Mouse (Mus musculus) heart, embryonic 13.5 days (tissue): Measurements from ENCODE around the gene Hist2h2ab. TPM values are rescaled to one million over a fixed set of nuclear protein-coding genes. Genes with fewer than 3 reads are reported as not detected.
A peak's percentile ranks its signal among the peaks of the same experiment; 100 is the strongest.
"Not testable (repeated sequence)": the region's sequence is repeated elsewhere in the genome, so short reads cannot be mapped to it uniquely, and the experiment has no call there.

ENCODE experiments used
- ATAC-seq: fragments of 200-750 bp; cut with Nextera tagmentation; 2 replicates; pipeline ENCODE4 v1.8.0; 2017; ENCODE audit warnings: moderate TSS enrichment; ENCODE audit not compliant: insufficient number of reproducible peaks, low FRiP score, low TSS enrichment; ENCODE audit errors: extremely low read depth
- H3K27ac ChIP-seq: fragments of 300-500 bp; sonication (generic); replicated peaks from 2 replicates; pipeline ENCODE4 v1.5.1; 2015; ENCODE audit warnings: moderate library complexity, mild to moderate bottlenecking, inconsistent platforms
- H3K27me3 ChIP-seq: fragments of 300-500 bp; sonication (generic); replicated peaks from 2 replicates; pipeline ENCODE4 v1.6.1; 2015; ENCODE audit warnings: mild to moderate bottlenecking, inconsistent platforms
- H3K36me3 ChIP-seq: fragments of 300-500 bp; sonication (generic); 2 replicates; pipeline ENCODE4 v1.6.1; 2015; ENCODE audit warnings: mild to moderate bottlenecking, inconsistent platforms
- H3K4me1 ChIP-seq: fragments of 300-500 bp; sonication (generic); 2 replicates; pipeline ENCODE4 v1.6.1; 2015; ENCODE audit warnings: inconsistent platforms
- H3K4me2 ChIP-seq: fragments of 300-500 bp; sonication (generic); 2 replicates; pipeline ENCODE4 v1.6.1; 2015; ENCODE audit warnings: inconsistent platforms, mild to moderate bottlenecking, moderate library complexity
- H3K4me3 ChIP-seq: fragments of 300-500 bp; sonication (generic); 2 replicates; pipeline ENCODE4 v1.5.1; 2015; ENCODE audit warnings: moderate library complexity, mild to moderate bottlenecking, inconsistent platforms
- H3K9ac ChIP-seq: fragments of 300-500 bp; sonication (generic); 2 replicates; pipeline ENCODE4 v1.6.1; 2015; ENCODE audit warnings: inconsistent platforms, mild to moderate bottlenecking, moderate library complexity
- H3K9me3 ChIP-seq: fragments of 300-500 bp; sonication (generic); 2 replicates; pipeline ENCODE4 v1.6.1; 2016; ENCODE audit warnings: inconsistent platforms
- WGBS: fragments of 180-500 bp; shearing (Covaris S2); methylation state at CpG from one replicate; pipeline ENCODE4 v1.1.7; 2015; ENCODE audit warnings: mixed read lengths; 5-methylcytosine and 5-hydroxymethylcytosine counted together
- polyA plus RNA-seq: library from polyadenylated mRNA; unstranded; fragments of >200 nt; fragmentation: Nextera tagmentation; extraction: Ambion mirVana; gene quantifications from 2 replicates; pipeline ENCODE4 v1.2.1, GENCODE M21; 2015

Gene Hist2h2ab
- polyA plus RNA-seq, 1 experiment from 2014 or later: not detected

GRCm38 (mm10) chr3:96199731-96200130 is 19.9 kb upstream of the Hist2h2ab start:
- H3K27me3 ChIP-seq: no peaks in the 10 kb centered on the region
- no peak for ATAC-seq
- 34% methylated on average over 2 of the region's 2 CpGs for WGBS
- H3K4me3 ChIP-seq: no peak overlapping the region
- H3K36me3 ChIP-seq: peaks cover 14% of the 10 kb centered on the region
- peaks cover 15% of the 10 kb centered on the region for H3K4me1 ChIP-seq
- no peak overlapping the region for H3K9ac ChIP-seq
- no peaks in the 10 kb centered on the region for H3K9me3 ChIP-seq
- no peak overlapping the region for H3K4me2 ChIP-seq
- H3K27ac ChIP-seq: no peak overlapping the region

GRCm38 (mm10) chr3:96207819-96208218 is 11.8 kb upstream of the Hist2h2ab start:
- H3K36me3 ChIP-seq: no peaks in the 10 kb centered on the region
- no peak for ATAC-seq
- no peak overlapping the region for H3K4me3 ChIP-seq
- H3K9me3 ChIP-seq: no peaks in the 10 kb centered on the region
- no peak overlapping the region for H3K4me2 ChIP-seq
- no peak overlapping the region for H3K27ac ChIP-seq
- 78% methylated on average over 3 of the region's 3 CpGs for WGBS
- H3K4me1 ChIP-seq: peaks cover 4% of the 10 kb centered on the region; the same call in 1 of the 2 replicates
- no peaks in the 10 kb centered on the region; the same call in 1 of the 2 replicates for H3K27me3 ChIP-seq
- no peak overlapping the region for H3K9ac ChIP-seq

- H3K4me1 ChIP-seq: peaks cover 4% of the 10 kb centered on the region; the same call in 1 of the 2 replicates
- ATAC-seq: no peak
- 16% methylated on average over 15 of the region's 15 CpGs for WGBS
- 0 out of 2 replicates have a peak overlapping the region, but pooled peaks have one; percentile 33 for H3K9ac ChIP-seq
- H3K27me3 ChIP-seq: no peaks in the 10 kb centered on the region; the same call in 1 of the 2 replicates
- no peak overlapping the region for H3K4me2 ChIP-seq
- no peaks in the 10 kb centered on the region for H3K9me3 ChIP-seq
- no peak overlapping the region for H3K27ac ChIP-seq
- no peaks in the 10 kb centered on the region for H3K36me3 ChIP-seq
- no peak overlapping the region for H3K4me3 ChIP-seq
These were observed 10.4 kb upstream of the Hist2h2ab start for GRCm38 (mm10) chr3:96209242-96209641.

GRCm38 (mm10) chr3:96219191-96219641 is 449 bp upstream of the Hist2h2ab start:
- ATAC-seq: peak; percentile 33; the same call in 1 of the 2 replicates
- no peaks in the 10 kb centered on the region for H3K27me3 ChIP-seq
- H3K4me2 ChIP-seq: peak overlapping the region; percentile 82
- peak overlapping the region; percentile 98 for H3K27ac ChIP-seq
- no peaks in the 10 kb centered on the region for H3K36me3 ChIP-seq
- peak overlapping the region; percentile 74 for H3K4me3 ChIP-seq
- no peaks in the 10 kb centered on the region for H3K9me3 ChIP-seq
- H3K4me1 ChIP-seq: peaks cover 34% of the 10 kb centered on the region
- under 1% methylated on average over 12 of the region's 12 CpGs for WGBS
- peak overlapping the region; percentile 89 for H3K9ac ChIP-seq

GRCm38 (mm10) chr3:96220131-96220764 is 583 bp downstream of the Hist2h2ab start:
- ATAC-seq, H3K9me3 ChIP-seq, H3K27me3 ChIP-seq, H3K36me3 ChIP-seq: not testable (repeated sequence)
- Histone ChIP-seq H3K9ac (peak overlapping the region; percentile 89), H3K27ac (peak overlapping the region; percentile 98), H3K4me1 (peaks cover 42% of the 10 kb centered on the region), H3K4me2 (peak overlapping the region; percentile 82), H3K4me3 (peak overlapping the region; percentile 74)
- WGBS: under 1% methylated on average over 38 of the region's 47 CpGs

GRCm38 (mm10) chr3:96220765-96221639 is 1.3 kb downstream of the Hist2h2ab start, which contains the start of the genes Hist2h2ac and Hist2h2be:
Gene Hist2h2ac, minus strand, starts transcription at chr3:96220880.
Gene Hist2h2be, plus strand, starts transcription at chr3:96221119.
- Histone ChIP-seq H3K4me2 (peak within 1 kb of the TSS; percentile 82), H3K4me1 (peaks cover 49% of the 10 kb centered on the region), H3K36me3 (no peaks in the 10 kb centered on the region), H3K9ac (peak within 1 kb of the TSS; percentile 89), H3K27ac (peak within 1 kb of the TSS; percentile 98), H3K9me3 (no peaks in the 10 kb centered on the region), H3K27me3 (no peaks in the 10 kb centered on the region), H3K4me3 (peak within 1 kb of the TSS; percentile 74)
- peak; percentile 78 for ATAC-seq
- under 1% methylated on average over 43 of the region's 43 CpGs for WGBS

GRCm38 (mm10) chr3:96221640-96222038 is 2.0 kb downstream of the Hist2h2ab start:
- peak overlapping the region; percentile 82 for H3K4me2 ChIP-seq
- H3K9me3 ChIP-seq: no peaks in the 10 kb centered on the region
- peaks cover 56% of the 10 kb centered on the region for H3K4me1 ChIP-seq
- no peak for ATAC-seq
- H3K9ac ChIP-seq: peak overlapping the region; percentile 89
- H3K36me3 ChIP-seq: no peaks in the 10 kb centered on the region
- WGBS: 30% methylated on average over 9 of the region's 9 CpGs
- peak overlapping the region; percentile 98 for H3K27ac ChIP-seq
- H3K27me3 ChIP-seq: no peaks in the 10 kb centered on the region
- peak overlapping the region; percentile 74 for H3K4me3 ChIP-seq

GRCm38 (mm10) chr3:96222774-96223173 is 3.1 kb downstream of the Hist2h2ab start:
- Histone ChIP-seq H3K36me3 (no peaks in the 10 kb centered on the region), H3K4me1 (peaks cover 64% of the 10 kb centered on the region), H3K9me3 (no peaks in the 10 kb centered on the region), H3K4me3 (no peak overlapping the region), H3K27ac (no peak overlapping the region), H3K27me3 (no peaks in the 10 kb centered on the region), H3K9ac (peak overlapping the region; percentile 89; the same call in 1 of the 2 replicates), H3K4me2 (peak overlapping the region; percentile 82)
- no peak for ATAC-seq
- 86% methylated on average over 4 of the region's 4 CpGs for WGBS

GRCm38 (mm10) chr3:96225421-96225820 is 5.8 kb downstream of the Hist2h2ab start:
- Histone ChIP-seq H3K4me2 (peak overlapping the region; percentile 18; the same call in 1 of the 2 replicates), H3K27me3 (no peaks in the 10 kb centered on the region), H3K9me3 (no peaks in the 10 kb centered on the region), H3K27ac (no peak overlapping the region), H3K4me1 (peaks cover 57% of the 10 kb centered on the region), H3K4me3 (no peak overlapping the region), H3K36me3 (no peaks in the 10 kb centered on the region), H3K9ac (peak overlapping the region; percentile 56; the same call in 1 of the 2 replicates)
- no peak for ATAC-seq
- WGBS: 36% methylated on average over 2 of the region's 2 CpGs

GRCm38 (mm10) chr3:96226695-96227648 is 7.3 kb downstream of the Hist2h2ab start:
- H3K27ac ChIP-seq: no peak overlapping the region
- 65% methylated on average over 8 of the region's 8 CpGs for WGBS
- H3K4me3 ChIP-seq: no peak overlapping the region
- H3K9me3 ChIP-seq: no peaks in the 10 kb centered on the region
- H3K4me1 ChIP-seq: peaks cover 50% of the 10 kb centered on the region
- no peak for ATAC-seq
- no peak overlapping the region for H3K9ac ChIP-seq
- no peaks in the 10 kb centered on the region for H3K27me3 ChIP-seq
- H3K4me2 ChIP-seq: no peak overlapping the region
- no peaks in the 10 kb centered on the region for H3K36me3 ChIP-seq
